Mouse (Mus musculus): Measurements from ENCODE around the gene Ttc7b.

DNA sequence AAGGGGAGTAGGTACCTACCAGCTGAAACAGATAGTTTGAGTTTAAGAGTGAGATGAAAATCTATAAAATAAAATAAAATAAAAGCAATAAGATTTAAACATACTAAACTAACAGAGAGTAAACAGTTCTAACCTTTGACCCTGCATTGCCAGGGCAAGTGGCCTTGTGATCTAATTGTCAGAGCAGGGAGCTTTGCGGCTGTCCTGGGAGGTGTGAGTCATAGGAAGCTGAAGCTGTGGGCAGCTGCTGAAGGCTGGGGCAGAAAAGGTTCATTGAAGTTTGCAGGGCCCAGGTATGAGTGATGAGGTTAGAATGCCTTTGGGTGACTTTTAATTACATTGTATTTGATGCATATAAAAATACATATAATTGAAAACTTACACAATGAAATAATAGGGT, 5.3 kb upstream of the Ttc7b start:
- no peak for TF ChIP-seq MAX (IDR thresholded peaks at IDR 0.05; ENCODE audit: low read depth)
- TF ChIP-seq TCF12 (IDR thresholded peaks at IDR 0.05; ENCODE audit: insufficient read depth, poor library complexity, severe bottlenecking) = no peak
